Mouse (Mus musculus) stomach, embryonic 15.5 days (tissue): ENCODE results near the gene Cyp46a1. TPM values are rescaled to one million over a fixed set of nuclear protein-coding genes. Genes with fewer than 3 reads are reported as not detected.
A peak's percentile ranks its signal among the peaks of the same experiment; 100 is the strongest.

Source experiments
- ATAC-seq: fragments of 200-750 bp; cut with Nextera tagmentation; 2 replicates; pipeline ENCODE4 v1.8.0; 2017; ENCODE audit warnings: low read depth, moderate number of reproducible peaks, moderate TSS enrichment; ENCODE audit not compliant: insufficient read depth, low FRiP score
- H3K27ac ChIP-seq: fragments of 300-500 bp; sonication (generic); 2 replicates; pipeline ENCODE4 v1.5.1; 2015; ENCODE audit warnings: mild to moderate bottlenecking, inconsistent platforms
- H3K27me3 ChIP-seq: fragments of 300-500 bp; sonication (generic); replicated peaks from 2 replicates; pipeline ENCODE4 v1.6.1; 2015; ENCODE audit warnings: inconsistent platforms
- H3K36me3 ChIP-seq: fragments of 300-500 bp; sonication (generic); 2 replicates; pipeline ENCODE4 v1.6.1; 2015; ENCODE audit warnings: inconsistent platforms
- H3K4me1 ChIP-seq: fragments of 300-500 bp; sonication (generic); 2 replicates; pipeline ENCODE4 v1.6.1; 2015; ENCODE audit warnings: inconsistent platforms
- H3K4me2 ChIP-seq: fragments of 300-500 bp; sonication (generic); 2 replicates; pipeline ENCODE4 v1.6.1; 2015; ENCODE audit warnings: mild to moderate bottlenecking, inconsistent platforms
- H3K4me3 ChIP-seq: fragments of 300-500 bp; sonication (generic); replicated peaks from 2 replicates; pipeline ENCODE4 v1.5.1; 2015; ENCODE audit warnings: inconsistent platforms
- H3K9ac ChIP-seq: fragments of 300-500 bp; sonication (generic); 2 replicates; pipeline ENCODE4 v1.6.1; 2015; ENCODE audit warnings: inconsistent platforms
- H3K9me3 ChIP-seq: fragments of 300-500 bp; sonication (generic); 2 replicates; pipeline ENCODE4 v1.6.1; 2016; ENCODE audit warnings: inconsistent platforms
- WGBS: fragments of 180-500 bp; shearing (Covaris S2); methylation state at CpG from one replicate; pipeline ENCODE4 v1.1.7; 2015; 5-methylcytosine and 5-hydroxymethylcytosine counted together
- polyA plus RNA-seq: library from polyadenylated mRNA; unstranded; fragments of >200 nt; fragmentation: Nextera tagmentation; extraction: Ambion mirVana; gene quantifications from 2 replicates; pipeline ENCODE4 v1.2.1, GENCODE M21; 2015

Cyp46a1 gene
- polyA plus RNA-seq, 1 experiment from 2014 or later = 8.4 TPM

DNA sequence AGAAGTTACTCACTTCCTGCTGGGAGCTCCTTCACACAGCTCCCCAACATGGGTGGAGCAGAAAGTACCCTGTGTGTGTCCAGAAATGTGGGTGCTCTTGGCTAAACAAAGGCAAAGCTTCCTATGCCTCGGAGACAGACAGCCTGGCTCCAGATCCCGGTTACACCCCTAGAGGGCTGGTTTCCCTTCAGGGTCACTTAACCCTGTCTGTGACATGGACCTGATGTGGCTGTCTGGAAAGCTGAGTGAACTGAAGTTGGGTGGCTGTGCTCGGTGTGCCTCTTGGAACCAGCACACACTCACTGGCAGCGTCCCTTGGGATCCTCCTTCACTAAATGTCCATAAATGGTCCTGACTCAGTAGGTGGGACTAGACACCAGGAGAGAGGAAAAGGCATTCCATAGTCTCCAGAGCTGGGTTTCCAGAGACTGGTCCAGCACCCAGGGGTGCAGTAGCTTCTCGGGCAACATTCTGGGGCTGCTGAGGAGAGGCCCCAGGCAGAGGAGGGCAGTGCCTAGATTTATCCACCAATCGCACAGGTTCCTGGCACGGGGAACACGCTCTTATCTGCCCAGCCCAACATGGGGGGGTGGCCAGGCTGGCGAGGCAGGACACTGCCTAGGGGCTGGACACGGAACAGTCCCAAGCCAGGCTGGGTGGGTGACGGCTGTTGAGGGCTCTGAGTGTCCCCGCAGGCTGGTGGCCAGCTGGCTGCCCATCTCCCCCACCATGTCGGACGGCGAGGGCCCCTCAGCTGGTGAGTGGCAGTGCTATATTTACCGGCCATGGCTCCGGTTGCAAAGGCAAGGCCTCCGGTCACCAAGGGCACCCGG is 36.6 kb downstream of the Cyp46a1 start, which contains the start of gene Eml1:
Gene Eml1 (plus strand): TSS at position 362 of the 833 bp plus-strand sequence.
- H3K9ac ChIP-seq = no peak within 1 kb of the TSS
- peak within 1 kb of the TSS; percentile 72 for H3K27ac ChIP-seq
- no peaks in the 10 kb centered on the region for H3K27me3 ChIP-seq
- H3K4me2 ChIP-seq = peak within 1 kb of the TSS; percentile 42
- WGBS = 61% methylated on average over 19 of the region's 19 CpGs
- H3K9me3 ChIP-seq = no peaks in the 10 kb centered on the region
- ATAC-seq = peak; percentile 68
- H3K36me3 ChIP-seq = no peaks in the 10 kb centered on the region
- H3K4me3 ChIP-seq = no peak within 1 kb of the TSS; the same call in 1 of the 2 replicates
- peaks cover 30% of the 10 kb centered on the region for H3K4me1 ChIP-seq

DNA sequence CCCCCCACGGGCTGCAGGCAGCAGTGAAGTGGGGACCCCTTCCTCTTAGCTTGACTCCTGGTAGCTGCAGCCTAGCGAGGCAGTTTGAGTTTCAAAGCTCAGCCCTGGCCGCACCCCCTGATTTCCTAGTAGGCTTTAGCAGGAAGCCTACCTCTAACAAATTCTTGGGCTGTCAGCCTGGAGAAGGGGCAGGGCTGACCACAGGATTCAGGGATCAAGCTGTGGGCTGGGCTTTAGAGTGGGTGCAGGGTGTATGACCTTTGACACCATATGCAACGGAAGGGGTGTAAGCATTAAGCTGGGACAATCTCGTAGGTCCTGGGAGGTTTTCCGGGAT is 37.2 kb downstream of the Cyp46a1 start:
- no peak overlapping the region for H3K9ac ChIP-seq
- H3K4me3 ChIP-seq = no peak overlapping the region; the same call in 1 of the 2 replicates
- peak overlapping the region; percentile 72 for H3K27ac ChIP-seq
- peak overlapping the region; percentile 42 for H3K4me2 ChIP-seq
- no peaks in the 10 kb centered on the region for H3K36me3 ChIP-seq
- H3K4me1 ChIP-seq = peaks cover 25% of the 10 kb centered on the region
- 63% methylated on average over 6 of the region's 6 CpGs for WGBS
- no peaks in the 10 kb centered on the region for H3K27me3 ChIP-seq
- ATAC-seq = 0 out of 2 replicates have a peak, but pooled peaks have one; percentile 5
- H3K9me3 ChIP-seq = no peaks in the 10 kb centered on the region

DNA sequence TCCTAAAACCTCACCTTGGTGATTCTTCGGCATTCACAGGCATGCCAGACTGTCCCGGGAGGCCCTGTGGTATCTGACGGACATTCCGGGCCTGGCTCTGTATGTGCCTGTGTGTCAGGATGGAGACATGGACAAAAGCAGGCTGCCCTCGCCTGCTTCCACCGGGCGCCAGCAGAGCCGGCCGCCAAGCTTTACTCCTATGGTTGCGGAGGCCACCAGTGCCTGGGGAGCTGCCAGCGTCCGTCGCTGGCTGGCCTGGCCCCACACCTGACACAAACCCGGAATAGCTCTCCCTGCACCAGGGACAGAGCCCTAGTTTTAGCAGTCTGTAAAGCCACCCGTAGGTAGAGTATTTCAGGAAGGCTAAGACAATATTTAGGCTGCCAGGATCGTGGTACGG is 38.1 kb downstream of the Cyp46a1 start:
- ATAC-seq = no peak
- H3K4me3 ChIP-seq = no peak overlapping the region
- peaks cover 25% of the 10 kb centered on the region for H3K4me1 ChIP-seq
- 79% methylated on average over 17 of the region's 17 CpGs for WGBS
- H3K9ac ChIP-seq = no peak overlapping the region
- no peak overlapping the region for H3K4me2 ChIP-seq
- no peaks in the 10 kb centered on the region for H3K27me3 ChIP-seq
- no peaks in the 10 kb centered on the region for H3K36me3 ChIP-seq
- H3K27ac ChIP-seq = peak overlapping the region; percentile 45; the same call in 1 of the 2 replicates
- no peaks in the 10 kb centered on the region for H3K9me3 ChIP-seq

DNA sequence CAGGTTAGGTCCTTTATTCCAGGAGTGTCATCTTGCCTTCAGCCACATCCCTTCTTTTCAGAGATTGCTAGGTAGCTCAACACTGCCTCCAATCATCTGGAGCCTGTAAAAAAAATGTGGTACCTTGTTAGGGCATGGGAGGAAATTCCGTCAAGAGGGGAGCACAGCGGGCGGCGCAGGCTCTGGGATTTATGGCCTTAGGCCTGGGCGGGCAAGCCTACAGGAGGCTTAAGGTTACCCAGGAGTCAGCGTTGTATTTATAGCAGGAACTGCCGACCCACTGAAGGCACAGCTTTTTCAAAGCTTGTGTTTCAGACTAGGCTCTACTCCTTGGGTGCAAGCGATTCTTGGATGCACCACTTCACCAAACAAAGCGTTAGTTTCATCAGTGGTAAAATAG is 39.4 kb downstream of the Cyp46a1 start:
- no peak overlapping the region for H3K4me2 ChIP-seq
- no peak overlapping the region for H3K27ac ChIP-seq
- 59% methylated on average over 9 of the region's 9 CpGs for WGBS
- ATAC-seq = no peak
- H3K4me3 ChIP-seq = no peak overlapping the region
- no peaks in the 10 kb centered on the region for H3K36me3 ChIP-seq
- peaks cover 25% of the 10 kb centered on the region for H3K4me1 ChIP-seq
- no peak overlapping the region for H3K9ac ChIP-seq
- no peaks in the 10 kb centered on the region for H3K27me3 ChIP-seq
- no peaks in the 10 kb centered on the region for H3K9me3 ChIP-seq

DNA sequence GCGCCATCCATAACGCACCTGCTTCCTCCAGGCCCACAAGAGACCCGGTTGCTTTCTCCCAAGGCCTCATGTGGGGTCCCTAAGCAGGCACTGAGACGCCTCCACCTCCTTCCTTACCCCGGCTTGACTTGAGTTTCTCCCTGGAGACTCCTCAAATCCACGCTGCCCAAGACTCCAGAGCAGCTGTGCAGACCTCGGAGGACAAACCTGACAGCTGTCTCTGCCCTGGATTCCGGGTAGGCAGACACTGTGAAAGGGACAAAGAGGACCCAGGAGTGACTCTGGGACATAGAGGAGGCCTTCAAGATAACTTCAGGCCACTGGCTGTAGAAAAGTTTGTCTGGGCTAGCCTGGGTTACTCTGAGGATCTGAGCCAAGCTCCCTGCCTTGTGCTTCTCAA is 40.5 kb downstream of the Cyp46a1 start:
- Histone ChIP-seq H3K4me3 (no peak overlapping the region), H3K4me2 (no peak overlapping the region), H3K4me1 (peaks cover 21% of the 10 kb centered on the region), H3K9me3 (no peaks in the 10 kb centered on the region), H3K27ac (no peak overlapping the region), H3K27me3 (no peaks in the 10 kb centered on the region), H3K9ac (no peak overlapping the region), H3K36me3 (no peaks in the 10 kb centered on the region)
- no peak for ATAC-seq
- 81% methylated on average over 8 of the region's 8 CpGs for WGBS

DNA sequence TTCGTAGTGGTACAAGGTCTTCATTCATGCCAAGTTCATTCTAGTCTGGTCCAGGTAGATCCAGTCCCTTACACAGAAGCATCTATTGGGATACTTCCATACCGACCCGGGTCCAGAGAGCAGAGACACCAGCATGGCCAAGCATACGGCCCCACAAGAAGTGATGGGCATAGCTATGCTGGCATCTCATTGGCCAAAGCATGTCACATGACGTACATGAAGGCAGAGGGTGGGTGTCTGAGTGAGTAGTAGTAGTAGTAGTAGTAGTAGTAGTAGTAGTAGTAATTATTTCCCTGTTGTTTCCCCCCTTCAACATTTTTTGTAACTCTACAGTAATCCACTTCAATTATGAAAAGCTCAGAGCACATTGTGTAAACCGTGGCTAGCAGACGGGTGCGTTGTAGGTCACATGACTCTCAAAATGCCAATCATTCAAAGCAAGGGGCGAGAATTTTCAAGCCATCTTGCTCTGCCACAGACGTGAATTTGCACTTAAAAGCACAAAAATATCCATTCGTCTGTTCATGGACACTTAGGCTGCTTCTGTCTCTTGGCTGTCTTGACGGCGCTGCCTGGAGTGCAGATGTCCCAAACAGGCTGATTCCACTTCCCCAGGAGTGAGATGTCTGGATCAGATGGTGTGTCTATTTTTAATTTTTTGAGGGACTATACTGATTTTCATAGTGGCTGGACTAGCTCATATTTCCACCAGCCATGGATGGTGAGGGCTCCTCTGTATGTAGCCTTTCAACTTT is 44.4 kb downstream of the Cyp46a1 start:
- ATAC-seq = no peak
- Histone ChIP-seq H3K27me3 (no peaks in the 10 kb centered on the region), H3K4me1 (0 out of 2 replicates have a peak, but pooled peaks cover 3% of the 10 kb centered on the region), H3K27ac (no peak overlapping the region), H3K9me3 (no peaks in the 10 kb centered on the region), H3K4me3 (no peak overlapping the region), H3K4me2 (no peak overlapping the region), H3K36me3 (no peaks in the 10 kb centered on the region), H3K9ac (no peak overlapping the region)
- 76% methylated on average over 13 of the region's 13 CpGs for WGBS

DNA sequence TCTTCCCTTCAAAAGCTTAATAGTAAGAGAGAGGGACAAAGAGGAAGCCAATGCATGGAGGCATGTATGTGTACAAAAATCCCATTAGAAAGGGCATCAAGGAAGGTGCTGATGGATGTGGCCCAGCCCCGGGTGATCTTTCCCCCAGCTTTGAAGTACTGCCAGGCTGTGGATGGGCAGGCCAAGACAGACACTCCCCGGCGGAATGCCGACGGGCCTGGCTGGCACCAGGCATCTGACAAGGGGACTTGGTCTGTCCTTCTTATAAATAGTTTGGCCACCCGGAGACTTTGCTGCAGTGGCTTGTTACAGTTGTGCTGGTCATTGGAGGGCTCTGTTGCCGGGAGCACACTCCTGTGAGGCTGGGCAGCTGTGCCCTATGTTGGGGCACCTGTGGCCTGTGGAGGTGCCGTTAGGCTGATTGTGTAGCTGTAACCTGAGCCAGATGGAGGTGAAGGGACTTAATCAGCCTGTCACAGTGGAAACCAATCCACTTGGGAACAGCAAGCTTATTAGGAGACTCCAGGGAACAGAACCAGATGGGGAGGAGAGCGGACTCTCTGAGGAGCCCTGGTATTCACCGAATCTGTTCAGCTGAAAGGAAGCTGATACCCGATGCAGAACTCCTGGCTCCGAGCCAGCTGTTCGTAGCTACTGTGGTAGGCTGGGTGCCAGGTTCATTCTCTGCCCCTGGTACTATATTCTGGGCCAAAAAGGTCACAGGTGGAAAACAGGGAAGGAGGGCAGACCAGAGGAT is 52.5 kb downstream of the Cyp46a1 start:
- H3K9ac ChIP-seq = no peak overlapping the region
- no peak overlapping the region for H3K27ac ChIP-seq

DNA sequence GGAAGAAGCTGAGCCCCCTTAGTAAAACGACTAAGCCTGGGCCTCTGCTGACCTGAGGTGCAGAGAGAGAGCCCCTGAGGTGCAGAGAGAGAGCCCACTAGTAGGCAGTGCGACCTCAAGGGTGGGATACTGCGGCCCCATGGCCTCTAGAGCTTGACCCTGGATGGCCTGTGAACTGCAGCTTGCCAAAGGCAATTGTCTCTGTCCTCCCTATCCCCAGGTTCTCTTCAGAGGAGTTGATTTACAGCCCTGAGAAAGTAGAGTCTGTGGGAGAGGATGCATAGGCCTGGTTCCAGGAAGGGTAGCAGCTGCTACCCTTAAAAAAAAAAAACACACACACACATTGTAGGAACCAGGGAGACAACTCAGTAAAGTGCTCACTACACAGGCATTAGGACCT is 55.5 kb downstream of the Cyp46a1 start:
- no peaks in the 10 kb centered on the region for H3K27me3 ChIP-seq
- H3K9ac ChIP-seq = no peak overlapping the region
- no peak for ATAC-seq
- H3K4me3 ChIP-seq = no peak overlapping the region
- 49% methylated on average over 3 of the region's 3 CpGs for WGBS
- no peak overlapping the region for H3K27ac ChIP-seq
- no peak overlapping the region for H3K4me2 ChIP-seq
- peaks cover 25% of the 10 kb centered on the region for H3K4me1 ChIP-seq
- no peaks in the 10 kb centered on the region for H3K36me3 ChIP-seq
- no peaks in the 10 kb centered on the region for H3K9me3 ChIP-seq

More for the DNA sequence above, 52.5 kb downstream of the Cyp46a1 start:
- WGBS = 56% methylated on average over 13 of the region's 13 CpGs
- ATAC-seq = peak; percentile 67
- Histone ChIP-seq H3K4me3 (no peak overlapping the region), H3K9me3 (no peaks in the 10 kb centered on the region), H3K4me2 (no peak overlapping the region), H3K4me1 (peaks cover 8% of the 10 kb centered on the region; the same call in 1 of the 2 replicates), H3K36me3 (no peaks in the 10 kb centered on the region), H3K27me3 (no peaks in the 10 kb centered on the region)

DNA sequence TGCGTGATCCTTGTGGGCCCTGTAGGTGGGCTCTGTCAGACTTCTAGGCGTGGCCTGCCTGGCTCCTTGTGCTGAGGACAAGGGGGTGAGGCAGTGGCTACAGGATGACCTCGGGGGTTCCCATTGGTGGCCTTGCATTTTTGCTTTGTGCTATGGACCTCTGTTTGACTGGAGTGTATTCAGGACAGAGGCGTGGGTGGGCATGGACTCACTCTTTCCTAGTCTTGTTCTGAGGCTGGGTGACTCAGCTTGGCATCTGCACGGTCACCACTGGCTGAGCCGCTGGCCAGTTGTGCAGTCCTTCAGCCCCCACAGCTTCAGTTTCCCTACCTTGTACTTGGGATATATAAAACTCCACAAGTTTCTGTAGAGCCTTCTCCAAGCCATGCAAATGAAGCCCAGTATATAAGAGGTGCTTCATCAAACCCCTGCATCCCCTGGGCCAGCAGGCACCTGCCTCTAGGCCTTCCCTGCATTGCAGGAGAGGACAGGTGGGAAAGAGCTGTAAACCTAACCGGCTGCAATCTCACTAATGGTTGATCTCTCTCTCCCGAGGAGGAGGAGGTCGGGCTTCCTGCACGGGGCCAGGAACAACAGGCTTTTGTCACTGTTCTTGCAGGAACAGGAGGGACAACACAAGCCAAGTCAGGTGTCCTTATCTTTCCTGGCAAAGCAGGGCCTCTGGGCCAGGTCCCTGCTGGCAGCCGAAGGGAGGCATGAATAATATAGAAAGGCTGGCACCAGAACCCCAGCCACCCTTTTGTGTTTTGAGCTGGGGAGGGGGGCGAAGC is 58.3 kb downstream of the Cyp46a1 start:
- Histone ChIP-seq H3K9ac (no peak overlapping the region), H3K27ac (peak overlapping the region; percentile 42; the same call in 1 of the 2 replicates), H3K9me3 (no peaks in the 10 kb centered on the region), H3K36me3 (no peaks in the 10 kb centered on the region), H3K4me3 (no peak overlapping the region), H3K4me2 (no peak overlapping the region), H3K4me1 (peaks cover 17% of the 10 kb centered on the region), H3K27me3 (no peaks in the 10 kb centered on the region)
- ATAC-seq = no peak; the same call in 1 of the 2 replicates
- 65% methylated on average over 12 of the region's 12 CpGs for WGBS

DNA sequence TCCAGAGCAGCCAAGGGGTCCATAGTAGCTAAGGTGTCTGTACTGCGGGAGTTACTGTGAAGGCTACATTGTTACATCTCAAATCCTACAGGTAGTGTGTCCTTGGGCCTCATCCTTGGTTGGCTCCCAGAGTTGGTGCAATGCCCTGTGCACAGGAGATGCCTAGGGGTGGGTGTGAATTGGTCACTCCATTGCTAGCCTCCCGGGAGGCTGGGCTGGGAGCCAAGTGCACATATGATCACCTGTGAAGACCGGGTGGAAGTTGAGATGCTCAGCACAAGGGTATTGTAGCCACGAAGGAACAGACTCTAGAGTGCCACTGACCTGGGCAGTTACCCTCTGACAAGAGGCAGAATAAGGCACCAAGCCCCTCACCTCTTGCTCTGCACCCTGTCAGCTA is 58.9 kb downstream of the Cyp46a1 start:
- Histone ChIP-seq H3K9me3 (no peaks in the 10 kb centered on the region), H3K4me2 (no peak overlapping the region), H3K4me3 (no peak overlapping the region), H3K36me3 (no peaks in the 10 kb centered on the region), H3K27me3 (no peaks in the 10 kb centered on the region), H3K9ac (no peak overlapping the region), H3K4me1 (peaks cover 17% of the 10 kb centered on the region), H3K27ac (peak overlapping the region; percentile 42)
- ATAC-seq = no peak
- WGBS = 73% methylated on average over 4 of the region's 4 CpGs

DNA sequence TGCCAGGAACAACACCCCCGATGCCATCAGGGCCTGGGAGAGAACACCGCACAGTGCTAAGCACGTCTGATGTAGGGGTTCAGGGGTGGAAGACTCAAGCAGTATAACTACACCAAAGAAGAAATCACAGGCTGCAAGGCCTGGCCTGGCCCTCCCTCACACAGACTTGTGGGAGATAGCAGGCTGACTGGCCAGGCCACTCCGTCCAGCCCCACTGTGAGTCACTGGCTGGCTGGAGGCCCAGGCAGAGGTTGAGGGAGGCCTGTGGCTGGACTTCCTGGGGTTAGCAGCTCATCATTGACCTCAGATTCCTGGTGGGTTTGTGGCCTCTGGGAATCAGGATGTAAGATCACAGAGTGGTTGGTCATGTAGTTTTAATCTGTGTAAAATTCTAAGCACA is 59.5 kb downstream of the Cyp46a1 start:
- peaks cover 17% of the 10 kb centered on the region for H3K4me1 ChIP-seq
- H3K4me2 ChIP-seq = no peak overlapping the region
- H3K9me3 ChIP-seq = no peaks in the 10 kb centered on the region
- H3K4me3 ChIP-seq = no peak overlapping the region
- H3K36me3 ChIP-seq = no peaks in the 10 kb centered on the region
- no peak overlapping the region for H3K9ac ChIP-seq
- WGBS = 60% methylated on average over 4 of the region's 4 CpGs
- H3K27me3 ChIP-seq = no peaks in the 10 kb centered on the region
- peak; percentile 71 for ATAC-seq
- H3K27ac ChIP-seq = peak overlapping the region; percentile 42; the same call in 1 of the 2 replicates
